Mouse (Mus musculus): ENCODE results near the gene Kmt5a. TPM values are rescaled to one million over a fixed set of nuclear protein-coding genes. Genes with fewer than 3 reads are reported as not detected.

Kmt5a gene
- polyA plus RNA-seq, 2 experiments, result 70.9 to 101 TPM

GRCm38 (mm10) chr5:124446301-124446881, 6.7 kb downstream of the Kmt5a start:
- Histone ChIP-seq H3K9me3 (ENCODE audit: control insufficient read depth, low read length) (no peaks in the 10 kb centered on the region), H3K4me1 (ENCODE audit: control insufficient read depth, insufficient read depth, low read length) (peaks cover 12% of the 10 kb centered on the region), H3K27me3 (ENCODE audit: control insufficient read depth, insufficient read depth, low read length) (no peaks in the 10 kb centered on the region), H3K36me3 (ENCODE audit: control insufficient read depth, insufficient read depth, low read length) (peaks cover 44% of the 10 kb centered on the region), H3K4me3 (replicated peaks; ENCODE audit: low read length) (peak overlapping the region; percentile 80), H3K27ac (replicated peaks; ENCODE audit: low read depth, low read length) (peak overlapping the region; percentile 80), H3K9ac (ENCODE audit: low read depth, low read length, severe bottlenecking) (peak overlapping the region; percentile 89), H3K4me2 (replicated peaks; ENCODE audit: low read depth, low read length, severe bottlenecking) (peak overlapping the region; percentile 90)
- ATAC-seq (ENCODE audit: low FRiP score, low read depth) (peak; percentile 54; the same call in 1 of the 2 replicates), DNase-seq (ENCODE audit: low spot score) (peak; percentile 70)
- WGBS, result 1% methylated on average over 15 of the region's 15 CpGs
- TF ChIP-seq POLR2A (IDR thresholded peaks at IDR 0.05; ENCODE audit: borderline replicate concordance, extremely low read depth, insufficient read depth, insufficient read length), result no peak

GRCm38 (mm10) chr5:124449494-124449893, 9.8 kb downstream of the Kmt5a start:
- Histone ChIP-seq H3K9ac (ENCODE audit: low read depth, low read length, severe bottlenecking) (no peak overlapping the region), H3K4me3 (replicated peaks; ENCODE audit: low read length) (no peak overlapping the region), H3K27ac (replicated peaks; ENCODE audit: low read depth, low read length) (no peak overlapping the region; the same call in 1 of the 2 replicates), H3K36me3 (ENCODE audit: control insufficient read depth, insufficient read depth, low read length) (peaks cover 73% of the 10 kb centered on the region), H3K4me1 (ENCODE audit: control insufficient read depth, insufficient read depth, low read length) (peaks cover 12% of the 10 kb centered on the region), H3K9me3 (ENCODE audit: control insufficient read depth, low read length) (no peaks in the 10 kb centered on the region), H3K4me2 (replicated peaks; ENCODE audit: low read depth, low read length, severe bottlenecking) (no peak overlapping the region), H3K27me3 (ENCODE audit: control insufficient read depth, insufficient read depth, low read length) (no peaks in the 10 kb centered on the region)
- ATAC-seq (ENCODE audit: low FRiP score, low read depth) (no peak), DNase-seq (ENCODE audit: low spot score) (no peak)
- no peak for TF ChIP-seq POLR2A (IDR thresholded peaks at IDR 0.05; ENCODE audit: borderline replicate concordance, extremely low read depth, insufficient read depth, insufficient read length)
- 68% methylated on average over 6 of the region's 6 CpGs for WGBS

- no peaks in the 10 kb centered on the region for H3K27me3 ChIP-seq (ENCODE audit: control insufficient read depth, insufficient read depth, low read length)
- H3K27ac ChIP-seq (replicated peaks; ENCODE audit: low read depth, low read length), result no peak overlapping the region
- ATAC-seq (ENCODE audit: low FRiP score, low read depth) (no peak), DNase-seq (ENCODE audit: low spot score) (no peak)
- no peak overlapping the region for H3K4me3 ChIP-seq (replicated peaks; ENCODE audit: low read length)
- H3K9ac ChIP-seq (ENCODE audit: low read depth, low read length, severe bottlenecking), result no peak overlapping the region
- H3K4me2 ChIP-seq (replicated peaks; ENCODE audit: low read depth, low read length, severe bottlenecking), result no peak overlapping the region
- WGBS, result 92% methylated on average over 7 of the region's 7 CpGs
- no peak for TF ChIP-seq POLR2A (IDR thresholded peaks at IDR 0.05; ENCODE audit: borderline replicate concordance, extremely low read depth, insufficient read depth, insufficient read length)
- peaks cover 8% of the 10 kb centered on the region for H3K4me1 ChIP-seq (ENCODE audit: control insufficient read depth, insufficient read depth, low read length)
- no peaks in the 10 kb centered on the region for H3K9me3 ChIP-seq (ENCODE audit: control insufficient read depth, low read length)
- peaks cover 78% of the 10 kb centered on the region for H3K36me3 ChIP-seq (ENCODE audit: control insufficient read depth, insufficient read depth, low read length)
Observed at GRCm38 (mm10) chr5:124450051-124450450, 10.3 kb downstream of the Kmt5a start.

- Histone ChIP-seq H3K9me3 (ENCODE audit: control insufficient read depth, low read length) (no peaks in the 10 kb centered on the region), H3K27ac (replicated peaks; ENCODE audit: low read depth, low read length) (no peak overlapping the region), H3K4me1 (ENCODE audit: control insufficient read depth, insufficient read depth, low read length) (peaks cover 8% of the 10 kb centered on the region), H3K27me3 (ENCODE audit: control insufficient read depth, insufficient read depth, low read length) (no peaks in the 10 kb centered on the region), H3K4me2 (replicated peaks; ENCODE audit: low read depth, low read length, severe bottlenecking) (no peak overlapping the region), H3K4me3 (replicated peaks; ENCODE audit: low read length) (no peak overlapping the region), H3K9ac (ENCODE audit: low read depth, low read length, severe bottlenecking) (no peak overlapping the region), H3K36me3 (ENCODE audit: control insufficient read depth, insufficient read depth, low read length) (peaks cover 83% of the 10 kb centered on the region)
- no peak for ATAC-seq (ENCODE audit: low FRiP score, low read depth)
- TF ChIP-seq POLR2A (IDR thresholded peaks at IDR 0.05; ENCODE audit: borderline replicate concordance, extremely low read depth, insufficient read depth, insufficient read length), result no peak
- WGBS, result 81% methylated on average over 16 of the region's 16 CpGs
- no peak for DNase-seq (ENCODE audit: low spot score)
Observed at GRCm38 (mm10) chr5:124450641-124451340, 11.1 kb downstream of the Kmt5a start.

- no peak overlapping the region for H3K27ac ChIP-seq (replicated peaks; ENCODE audit: low read depth, low read length)
- WGBS, result 81% methylated on average over 15 of the region's 15 CpGs
- peaks cover 96% of the 10 kb centered on the region for H3K36me3 ChIP-seq (ENCODE audit: control insufficient read depth, insufficient read depth, low read length)
- H3K27me3 ChIP-seq (ENCODE audit: control insufficient read depth, insufficient read depth, low read length), result no peaks in the 10 kb centered on the region
- no peaks in the 10 kb centered on the region for H3K9me3 ChIP-seq (ENCODE audit: control insufficient read depth, low read length)
- H3K4me3 ChIP-seq (replicated peaks; ENCODE audit: low read length), result no peak overlapping the region
- ATAC-seq (ENCODE audit: low FRiP score, low read depth) (peak; percentile 34; the same call in 1 of the 2 replicates), DNase-seq (ENCODE audit: low spot score) (no peak)
- no peaks in the 10 kb centered on the region; the same call in 1 of the 2 replicates for H3K4me1 ChIP-seq (ENCODE audit: control insufficient read depth, insufficient read depth, low read length)
- no peak for TF ChIP-seq POLR2A (IDR thresholded peaks at IDR 0.05; ENCODE audit: borderline replicate concordance, extremely low read depth, insufficient read depth, insufficient read length)
- no peak overlapping the region for H3K9ac ChIP-seq (ENCODE audit: low read depth, low read length, severe bottlenecking)
- no peak overlapping the region for H3K4me2 ChIP-seq (replicated peaks; ENCODE audit: low read depth, low read length, severe bottlenecking)
Observed at GRCm38 (mm10) chr5:124452494-124453228, 12.9 kb downstream of the Kmt5a start.

Measured in limb, embryonic 14.5 days (tissue).